ENCODE assay signal across 25 mouse cellular contexts in genomic region chr4:48073325-48073724, GRCm38 (mm10).
"Had no signal": no experiment of that assay in that cellular context is flagged by ENCODE, and none has a peak within 500 bp of the region (broad histone marks: within the 10 kb centered on the region; RNA-seq: fewer than 3 reads in every experiment).

No protein-coding gene starts in this region.

- H3K36me3 ChIP-seq: heart, embryonic 10.5 days; heart, embryonic 12.5 days; hindbrain, embryonic 10.5 days; hindbrain, embryonic 12.5 days; intestine, embryonic 15.5 days; limb, embryonic 13.5 days; limb, embryonic 15.5 days had no signal

- H3K27ac ChIP-seq: gastrocnemius, adult 2 months; heart, embryonic 10.5 days; hindbrain, embryonic 10.5 days; hindbrain, embryonic 12.5 days; hindbrain, embryonic 14.5 days; intestine, embryonic 15.5 days; layer of hippocampus, adult 2 months; left cerebral cortex, adult 2 months; limb, embryonic 13.5 days; limb, embryonic 15.5 days had no signal

- DNase-seq: gastrocnemius, adult 2 months; gastrocnemius, postnatal 10 days; gastrocnemius, postnatal 25 days; heart, adult 18-20 months; heart, postnatal 10 days; heart, postnatal 4 days; kidney, adult 18-20 months; kidney, adult 8-10 months; kidney, postnatal 10 days; kidney, postnatal 25 days; kidney, postnatal 4 days; left cerebral cortex, postnatal 4 days had no signal

- ATAC-seq: hindbrain, embryonic 16.5 days; inflammation-experienced regulatory T-cells, adult 6 months; intestine, embryonic 15.5 days; intestine, postnatal 0 days had no signal

- H3K4me3 ChIP-seq: gastrocnemius, adult 2 months; heart, embryonic 10.5 days; heart, embryonic 12.5 days; hindbrain, embryonic 10.5 days; hindbrain, embryonic 12.5 days; intestine, embryonic 15.5 days; layer of hippocampus, adult 2 months; left cerebral cortex, adult 2 months; limb, embryonic 13.5 days; limb, embryonic 15.5 days had no signal

- H3K27me3 ChIP-seq: heart, embryonic 12.5 days; hindbrain, embryonic 12.5 days; intestine, embryonic 15.5 days; limb, embryonic 13.5 days; limb, embryonic 15.5 days had no signal
